Mouse (Mus musculus): ENCODE measurements around the gene Eef2.

- peak; percentile 60 for TF ChIP-seq CTCF (IDR thresholded peaks at IDR 0.05)
- TF ChIP-seq EP300 (IDR thresholded peaks at IDR 0.05): no peak
These were observed 14.5 kb downstream of the Eef2 start for GRCm38 (mm10) chr10:81190912-81191321.
